Mouse (Mus musculus) right cerebral cortex, postnatal 36 days (tissue): ENCODE measurements at regions not wholly inside any gene's neighbourhood (a gene's known extent, or its start where the extent isn't known, plus 50 kb on each side); places are given as distances from the start of the nearest gene placed in this dataset.

Experiments
- DNase-seq, 2 experiments: peaks; one replicate each; pipeline ENCODE4 v3.0.0; 2022; ENCODE audit warnings: low spot score in 2 of 2, mixed read lengths in 1 of 2

DNA sequence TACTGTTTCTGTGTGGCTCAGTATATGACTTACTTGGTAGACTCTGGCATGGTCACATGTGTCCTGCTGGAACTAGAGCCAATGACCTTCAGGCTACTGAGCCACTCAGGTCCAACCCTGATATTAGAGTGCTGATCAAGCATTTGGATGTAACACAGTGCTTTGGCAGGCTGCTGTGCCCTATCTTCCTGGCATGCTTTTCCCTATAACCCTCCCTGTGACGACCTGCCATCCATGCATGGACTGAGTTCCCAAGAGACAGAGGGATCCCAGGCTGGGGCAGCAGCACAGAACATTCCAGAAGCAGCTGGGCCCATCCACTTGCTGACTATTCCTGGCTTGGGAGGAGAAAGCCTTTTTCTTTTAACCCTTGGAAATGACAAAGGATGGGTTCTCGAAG lies 451.4 kb downstream of the Cd83 start:
- DNase-seq: no peak

DNA sequence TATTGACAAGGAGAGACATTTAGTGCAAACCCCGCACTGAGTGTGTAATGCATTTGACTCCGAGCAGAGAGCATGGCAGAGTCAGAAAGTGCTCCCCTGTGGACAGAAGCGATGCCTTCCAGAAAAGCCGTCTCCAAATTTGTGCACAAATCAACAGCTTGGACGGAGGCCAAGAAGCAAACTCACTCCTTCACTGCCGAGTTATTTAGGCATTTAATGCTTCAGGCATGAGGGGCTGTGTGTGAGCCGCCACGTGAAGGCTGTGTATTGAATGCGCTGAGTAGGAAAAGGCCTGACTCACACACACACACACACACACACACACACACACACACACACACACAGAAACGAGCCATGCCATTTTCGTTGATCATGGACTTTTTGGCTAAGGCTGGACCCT lies 453.7 kb downstream of the Cd83 start:
- peak; percentile 47 to 49 for DNase-seq

- no peak for DNase-seq
Measured at GRCm38 (mm10) chr13:44243211-44243610, 458.6 kb downstream of the Cd83 start.

DNA sequence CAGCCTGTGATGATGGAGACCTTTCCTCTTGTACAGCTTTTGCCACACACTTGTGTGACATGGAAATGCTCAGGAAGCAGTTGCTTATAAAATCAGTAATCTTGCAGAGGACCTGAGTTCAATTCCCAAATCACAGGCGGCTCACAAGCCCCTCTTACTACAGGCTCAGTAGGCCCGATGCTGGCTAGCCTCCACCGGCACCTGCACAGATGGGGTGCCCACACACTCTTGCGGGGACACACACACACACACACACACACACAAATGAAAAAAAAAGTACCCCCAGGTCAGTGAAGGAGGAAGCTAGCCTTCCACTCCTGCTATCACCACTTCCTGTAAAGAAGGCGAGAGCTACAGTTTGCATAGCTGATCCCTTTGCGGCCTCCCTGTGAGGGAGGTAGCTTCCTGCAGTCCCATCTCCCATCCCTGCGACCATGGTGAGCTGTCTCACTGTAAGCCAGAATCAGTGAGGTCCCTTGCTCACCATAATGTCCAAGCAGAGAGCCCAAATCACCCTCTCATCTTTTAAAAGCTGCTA lies 462.2 kb downstream of the Cd83 start:
- DNase-seq: no peak

DNA sequence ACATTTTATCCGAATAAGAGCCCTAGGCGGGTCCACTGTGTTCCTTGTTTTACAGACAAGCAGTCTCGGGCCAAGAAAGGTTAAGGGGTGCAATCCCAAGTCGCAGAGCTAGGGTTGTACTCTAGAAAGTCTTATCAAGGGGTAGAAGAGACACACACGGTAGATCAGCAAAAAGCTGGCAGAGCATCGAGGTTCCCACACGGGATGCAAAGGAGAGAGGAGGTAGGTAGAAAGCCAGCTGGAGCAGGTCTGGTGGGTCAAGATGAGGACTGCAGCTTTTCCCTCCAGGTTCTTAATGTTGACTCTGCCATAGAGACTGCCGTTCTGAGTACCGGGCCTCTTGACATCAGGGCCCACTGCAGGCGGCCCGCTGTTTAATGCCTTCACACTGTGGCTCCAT lies 463.3 kb downstream of the Cd83 start:
- DNase-seq: no peak

- DNase-seq: no peak
Measured at GRCm38 (mm10) chr13:44248401-44248800, 463.8 kb downstream of the Cd83 start.

GRCm38 (mm10) chr13:44249119-44249518 lies 464.5 kb downstream of the Cd83 start:
- DNase-seq: no peak

DNA sequence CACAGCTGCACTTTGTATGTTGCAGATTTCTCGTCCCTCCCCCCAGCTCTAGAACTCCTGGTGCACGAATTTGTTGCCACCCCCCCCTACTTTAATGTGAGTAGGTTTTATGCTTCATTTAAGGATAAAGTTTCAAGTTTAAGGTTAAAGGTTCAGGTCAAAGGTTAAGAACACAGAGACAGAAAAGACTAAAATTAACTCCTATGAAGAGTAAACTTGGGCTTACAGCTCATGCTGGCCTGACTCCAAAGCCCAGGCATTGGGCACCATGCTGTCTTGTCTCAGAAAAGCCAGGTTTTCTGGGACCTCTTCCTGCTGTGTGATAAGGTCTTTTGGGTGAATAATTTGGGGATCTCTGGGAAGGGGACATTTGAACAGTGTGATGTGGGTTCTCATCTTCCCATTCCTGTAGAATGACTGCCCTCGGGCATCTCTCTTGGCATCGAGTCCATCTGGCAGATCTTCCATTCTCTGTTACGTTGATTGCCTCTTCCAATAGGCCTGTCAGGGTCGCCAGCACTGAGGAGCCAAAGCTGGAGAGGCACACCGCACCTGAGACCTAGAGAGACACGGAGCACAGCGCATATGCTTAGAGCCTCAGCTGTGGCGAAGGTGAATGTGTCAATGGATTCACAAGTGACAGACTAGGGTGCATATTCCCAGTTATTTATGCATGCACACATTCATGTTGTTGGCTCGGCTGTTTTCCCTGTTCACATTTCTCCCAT lies 466.1 kb downstream of the Cd83 start:
- no peak for DNase-seq

GRCm38 (mm10) chr13:44251503-44251902 lies 466.9 kb downstream of the Cd83 start:
- DNase-seq: no peak

GRCm38 (mm10) chr13:44252496-44252895 lies 467.9 kb downstream of the Cd83 start:
- DNase-seq: no peak

DNA sequence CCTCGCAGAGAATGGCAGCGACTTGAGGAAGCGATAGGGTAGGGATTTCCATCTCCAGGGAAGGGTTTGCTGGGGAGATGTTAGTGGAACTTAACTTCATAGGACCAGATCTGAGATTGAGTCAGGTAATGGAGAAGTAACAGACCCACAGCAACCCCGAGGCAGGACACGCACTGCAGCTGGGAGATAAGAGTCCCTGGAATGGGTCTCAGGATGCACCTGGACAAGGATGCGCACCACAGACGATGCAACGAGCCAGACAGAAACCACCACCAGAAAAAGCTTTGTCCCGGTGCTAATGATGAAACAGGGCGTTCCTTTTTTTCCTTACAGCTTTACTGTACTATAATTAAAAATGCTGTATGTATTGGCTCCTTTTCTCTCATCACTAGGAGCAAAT lies 470.9 kb upstream of the Jarid2 start:
- DNase-seq: no peak

GRCm38 (mm10) chr13:44260039-44260438 lies 469.2 kb upstream of the Jarid2 start:
- no peak for DNase-seq

- no peak for DNase-seq
Measured at GRCm38 (mm10) chr13:44260637-44261333, 468.5 kb upstream of the Jarid2 start.

DNA sequence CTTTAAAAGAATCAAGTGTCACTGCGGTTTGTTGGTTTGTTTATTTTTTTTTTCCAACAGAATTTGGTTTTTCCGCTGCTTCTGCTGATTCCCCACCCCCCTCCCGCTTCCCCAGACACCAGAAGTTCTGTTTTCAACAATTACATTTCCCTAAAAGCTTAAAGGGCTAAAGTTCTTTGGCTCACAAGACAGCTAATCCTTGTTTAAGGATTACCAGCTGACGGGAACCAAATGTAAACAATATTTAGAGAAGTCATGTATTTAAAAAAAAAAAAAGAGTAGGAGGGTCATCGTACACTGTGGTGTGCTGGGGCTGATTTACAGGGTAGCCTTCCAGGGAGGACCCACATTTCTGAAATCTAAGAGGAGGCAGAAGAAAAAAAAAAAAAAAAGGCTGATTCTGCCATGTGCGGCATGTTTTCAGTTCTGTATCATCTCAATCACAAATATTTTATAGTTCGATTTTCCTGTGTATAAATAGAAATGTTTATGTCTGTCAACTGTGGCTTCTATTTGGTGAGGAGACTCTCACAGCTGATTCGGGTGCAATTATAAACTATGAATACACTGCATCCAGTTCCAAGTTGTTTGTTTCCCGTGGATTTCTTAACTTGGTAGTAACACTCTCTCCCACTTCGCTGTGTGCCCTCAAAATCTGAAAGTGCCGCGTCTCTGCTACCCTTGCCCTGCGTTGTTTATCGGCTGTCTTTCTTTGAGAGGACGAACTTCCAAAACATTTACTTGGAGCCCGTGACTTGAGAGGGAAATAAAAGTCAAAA lies 456.3 kb upstream of the Jarid2 start:
- DNase-seq: no peak

DNA sequence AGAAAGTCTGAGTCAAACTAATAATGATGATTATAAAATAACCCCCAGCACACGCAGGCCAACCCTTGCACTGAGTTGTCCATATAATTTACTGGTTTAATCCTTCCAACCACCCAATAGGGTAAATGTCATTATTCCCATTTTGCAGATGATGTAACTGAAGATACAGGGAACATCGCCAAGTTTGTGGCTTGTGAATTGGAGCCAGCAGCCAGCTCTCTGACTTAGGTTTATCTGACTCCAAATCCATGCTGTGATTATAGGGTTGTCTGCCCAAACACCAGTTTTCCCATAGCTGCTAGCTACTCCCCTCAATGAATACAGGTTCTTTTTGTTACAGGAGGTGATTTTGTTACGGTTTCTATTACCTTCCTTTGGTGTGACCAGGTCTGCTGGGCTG lies 451.3 kb upstream of the Jarid2 start:
- no peak for DNase-seq

DNA sequence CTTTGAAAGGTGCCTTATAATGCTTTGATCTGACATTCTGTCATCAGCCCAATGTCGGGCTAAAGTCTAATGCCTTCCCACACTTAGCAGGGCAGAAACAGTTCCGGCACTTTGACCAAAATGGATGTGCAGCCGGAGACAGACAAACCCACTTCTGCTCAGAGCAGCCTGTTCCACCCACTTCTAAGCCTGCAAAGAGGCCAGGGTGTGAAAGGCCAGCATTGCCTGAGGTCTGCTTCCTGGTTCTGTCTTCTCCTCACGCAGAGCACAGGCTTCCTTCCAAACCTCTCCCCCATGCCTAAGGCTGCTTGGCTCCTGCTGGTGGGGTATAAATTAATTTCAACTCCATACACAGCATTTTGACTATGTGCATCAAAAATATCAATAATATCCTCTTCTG lies 450.2 kb upstream of the Jarid2 start:
- no peak for DNase-seq

GRCm38 (mm10) chr13:44280296-44280695 lies 449.0 kb upstream of the Jarid2 start:
- no peak for DNase-seq

- no peak for DNase-seq
Measured at GRCm38 (mm10) chr13:44281796-44282195, 447.5 kb upstream of the Jarid2 start.

GRCm38 (mm10) chr13:44282306-44282705 lies 447.0 kb upstream of the Jarid2 start:
- DNase-seq: no peak

DNA sequence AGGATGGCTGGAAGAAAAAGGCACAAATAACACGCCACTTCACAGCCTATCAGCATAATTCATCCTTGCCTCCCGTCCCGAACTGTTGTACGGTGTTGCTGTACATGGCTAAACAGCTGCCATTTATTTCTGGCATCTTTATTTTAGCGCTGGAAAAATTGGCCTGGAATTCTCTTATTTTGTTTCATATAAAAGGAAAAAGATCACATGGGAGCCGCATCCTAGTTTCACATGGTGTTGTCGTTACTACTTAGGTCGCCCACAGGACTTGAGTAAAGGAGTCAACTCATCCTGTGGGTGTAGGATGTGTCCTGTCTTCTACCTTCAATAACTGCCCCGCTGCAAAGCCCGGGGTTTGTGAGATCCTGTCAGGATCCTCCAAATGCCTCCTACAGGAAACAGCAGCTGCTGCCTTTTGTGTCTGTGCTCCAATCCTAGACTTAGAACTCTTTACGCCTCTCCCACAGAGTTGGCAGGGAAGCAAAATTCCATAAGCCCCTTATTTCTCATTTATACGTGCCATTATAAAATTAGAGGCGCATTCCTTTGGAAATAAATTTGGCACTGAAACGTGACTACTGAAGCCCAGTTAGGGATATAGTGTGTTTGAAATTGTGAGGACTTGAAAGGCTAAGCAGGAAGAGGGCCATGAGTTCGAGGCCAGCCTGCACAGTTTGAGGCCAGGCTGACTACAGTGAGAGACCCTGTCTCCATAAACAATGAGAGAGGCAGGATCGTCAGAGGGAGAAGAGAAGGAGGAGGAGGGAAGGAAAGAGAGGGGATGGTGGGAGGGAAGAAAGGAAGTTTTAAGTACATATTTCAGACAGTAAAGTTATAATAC lies 446.3 kb upstream of the Jarid2 start:
- peak; percentile 57 to 75 for DNase-seq

- DNase-seq: no peak
Measured at GRCm38 (mm10) chr13:44285881-44286280, 443.4 kb upstream of the Jarid2 start.

- DNase-seq: no peak
Measured at GRCm38 (mm10) chr13:44290199-44290598, 439.1 kb upstream of the Jarid2 start.
